Mouse (Mus musculus) cerebellum, postnatal 36 days (tissue): ENCODE results near the gene Sp100.
A peak's percentile ranks its signal among the peaks of the same experiment; 100 is the strongest.

Experiments used
- DNase-seq, 2 experiments: peaks; one replicate each; pipeline ENCODE4 v3.0.0; 2021 to 2022; ENCODE audit warnings: mixed read lengths in 2 of 2

Gene Sp100

DNA sequence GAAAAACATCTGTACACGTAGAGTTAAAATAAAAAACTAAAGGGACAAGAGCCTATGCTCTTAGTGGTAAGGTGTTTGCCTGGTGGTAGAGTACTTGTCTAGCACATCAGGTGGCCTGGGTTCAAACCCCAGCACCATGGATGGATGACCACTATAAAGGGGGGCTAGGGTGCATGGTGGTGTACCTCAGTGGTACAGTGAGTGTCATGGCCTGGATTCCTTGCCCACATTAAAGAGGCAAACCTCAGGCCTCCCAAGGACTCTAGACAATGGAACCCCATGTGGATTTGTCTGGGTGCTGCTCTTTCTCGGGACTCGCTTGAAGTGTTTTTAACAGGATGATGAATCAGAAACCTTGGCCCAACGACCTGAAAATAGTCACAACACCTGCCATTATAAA, 52.7 kb downstream of the Sp100 start:
- no peak for DNase-seq

DNA sequence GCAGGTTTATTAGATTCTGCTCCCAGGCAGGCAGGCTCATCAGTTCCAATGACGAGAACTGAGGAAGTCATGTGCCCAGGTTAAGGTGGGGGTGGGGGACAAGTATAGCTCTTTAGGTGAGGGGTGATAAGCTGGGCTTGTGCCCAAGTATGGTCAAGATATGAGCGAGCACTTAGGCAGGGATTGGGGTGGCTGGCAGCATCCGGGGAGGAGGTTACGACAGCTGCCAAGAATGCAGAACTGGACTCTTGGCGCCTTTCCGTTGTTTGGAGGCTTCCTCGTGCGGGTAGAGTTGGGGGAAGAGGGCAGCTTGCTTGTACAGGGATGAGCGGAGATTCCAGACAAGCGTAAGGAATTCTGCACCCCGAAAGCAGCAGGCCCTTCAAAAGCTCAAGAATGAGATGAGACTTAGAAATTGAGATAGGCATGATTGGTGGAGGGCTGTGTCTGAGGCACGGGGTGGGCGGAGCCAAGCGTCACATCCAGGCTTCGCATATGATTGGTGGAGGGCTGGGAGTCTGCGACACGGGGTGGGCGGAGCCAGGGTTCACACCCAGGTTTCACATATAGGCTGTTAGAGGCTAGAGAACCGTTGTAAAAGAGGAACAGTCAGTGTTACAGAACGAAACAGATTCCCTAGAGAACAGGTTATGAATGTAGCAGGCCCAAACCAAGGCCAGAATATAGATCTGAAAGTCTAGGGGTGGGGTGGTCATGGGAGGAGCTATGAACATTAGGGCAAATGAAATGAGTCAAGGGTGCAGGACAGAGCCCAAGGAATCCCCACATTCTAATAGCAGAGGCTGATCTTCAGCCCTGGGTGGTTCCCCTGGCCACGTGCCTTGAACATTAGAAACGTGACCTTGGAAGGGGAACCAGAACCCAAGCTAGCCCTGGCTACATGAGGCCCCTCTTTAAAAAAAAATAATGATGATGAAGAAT, 53.7 kb downstream of the Sp100 start:
- DNase-seq = peak; percentile 40 to 59

DNA sequence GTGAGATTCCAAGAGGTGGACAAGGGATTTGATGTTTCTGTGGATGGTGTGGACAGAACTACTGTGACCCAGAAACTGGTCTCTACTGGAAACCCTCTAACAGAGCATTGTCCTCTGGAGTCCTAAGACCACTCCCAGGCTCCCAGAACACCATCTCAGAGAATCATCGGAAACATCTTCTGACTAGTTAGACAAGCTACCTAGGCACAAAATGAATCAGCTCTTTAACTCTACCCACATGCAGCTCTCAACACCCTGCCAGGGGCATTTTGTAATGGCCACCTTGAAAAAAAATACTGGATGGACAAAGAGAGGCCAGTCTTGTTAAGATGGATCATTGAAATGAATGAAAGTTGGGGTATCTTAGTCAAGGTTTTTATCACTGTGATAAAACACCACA, 55.8 kb downstream of the Sp100 start:
- no peak for DNase-seq

DNA sequence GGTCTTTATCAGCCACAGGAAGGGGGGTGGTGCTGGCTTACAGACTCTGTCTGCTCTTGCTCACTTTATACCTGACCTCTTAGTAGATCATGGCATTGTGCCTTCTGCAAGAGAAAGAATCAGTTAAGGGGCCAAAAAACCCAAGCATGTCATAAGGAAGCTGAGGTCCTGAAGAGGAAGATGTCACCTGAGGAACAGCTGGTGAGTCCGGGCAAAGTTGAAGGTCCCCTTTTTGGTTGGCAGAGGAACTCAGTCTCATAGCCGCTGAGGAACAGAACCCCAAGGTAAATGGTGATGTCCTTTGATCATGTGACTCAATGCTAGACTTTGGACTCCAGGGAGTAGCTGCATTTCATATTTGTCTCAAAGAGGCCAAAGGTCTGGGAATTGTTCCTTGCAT, 57.0 kb downstream of the Sp100 start:
- DNase-seq = no peak

DNA sequence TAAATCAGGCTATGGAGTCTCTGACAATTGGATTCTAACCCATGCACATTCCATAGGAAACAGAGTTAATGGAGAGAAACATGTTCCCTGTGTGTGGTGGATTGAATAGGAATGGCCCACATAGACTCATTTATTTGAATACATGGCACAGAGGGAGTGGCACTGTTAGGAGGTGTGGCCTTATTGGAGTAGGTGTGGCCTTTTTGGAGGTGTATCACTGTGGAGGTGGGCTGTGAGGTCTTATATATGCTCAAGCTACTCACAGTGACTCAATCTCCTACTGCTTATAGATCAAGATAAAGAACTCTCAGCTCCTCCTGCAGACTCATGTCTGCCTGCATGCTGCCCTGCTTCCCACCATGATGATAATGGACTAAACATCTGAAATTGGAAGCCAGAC, 64.7 kb downstream of the Sp100 start:
- DNase-seq = no peak

DNA sequence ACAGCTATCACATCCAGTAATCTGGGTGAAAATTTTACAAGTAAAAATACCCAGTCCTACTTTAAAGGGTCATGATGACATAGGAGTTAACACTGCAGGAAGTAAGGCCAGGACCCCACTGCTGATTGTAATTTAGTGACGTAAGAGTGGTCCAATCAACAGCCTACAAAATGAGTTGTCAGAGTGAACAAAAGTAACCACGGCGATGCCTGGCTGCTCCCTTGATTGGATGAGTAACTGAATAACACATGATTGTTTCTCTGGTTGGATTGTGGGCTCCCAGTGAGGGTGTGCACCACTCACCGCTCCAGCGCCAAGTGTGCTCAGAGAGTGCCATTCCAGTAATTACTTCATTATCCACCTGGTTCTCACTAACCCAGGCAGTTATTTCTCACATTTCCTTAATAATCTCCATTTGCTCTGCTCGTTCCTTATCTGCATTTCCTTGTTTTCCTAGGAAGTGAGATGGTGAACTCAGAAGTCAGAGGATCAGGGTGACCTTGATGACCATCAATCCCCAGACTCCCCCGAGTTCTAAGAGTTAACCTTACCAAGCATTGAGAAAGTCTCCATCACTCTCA, 66.7 kb downstream of the Sp100 start:
- no peak for DNase-seq

DNA sequence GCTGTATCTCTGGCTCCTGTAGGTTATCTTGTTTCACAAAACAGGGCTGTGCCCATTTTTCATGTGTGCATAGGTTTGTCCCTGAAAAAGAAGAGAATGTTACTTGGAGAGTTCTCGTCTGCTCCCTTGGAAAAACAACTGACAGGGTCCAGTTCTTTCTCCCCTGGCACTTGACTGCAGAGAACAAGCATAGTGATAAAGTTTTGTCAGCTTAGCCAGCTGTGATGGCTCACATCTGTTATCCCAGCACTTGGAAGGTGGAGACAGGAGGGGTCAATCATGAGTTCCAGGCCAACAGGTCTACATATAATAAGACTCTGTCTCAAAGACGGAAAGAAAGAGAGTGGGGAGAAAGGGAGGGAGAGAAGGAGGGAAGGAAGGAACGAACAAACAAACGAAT, 69.3 kb downstream of the Sp100 start:
- no peak for DNase-seq

DNA sequence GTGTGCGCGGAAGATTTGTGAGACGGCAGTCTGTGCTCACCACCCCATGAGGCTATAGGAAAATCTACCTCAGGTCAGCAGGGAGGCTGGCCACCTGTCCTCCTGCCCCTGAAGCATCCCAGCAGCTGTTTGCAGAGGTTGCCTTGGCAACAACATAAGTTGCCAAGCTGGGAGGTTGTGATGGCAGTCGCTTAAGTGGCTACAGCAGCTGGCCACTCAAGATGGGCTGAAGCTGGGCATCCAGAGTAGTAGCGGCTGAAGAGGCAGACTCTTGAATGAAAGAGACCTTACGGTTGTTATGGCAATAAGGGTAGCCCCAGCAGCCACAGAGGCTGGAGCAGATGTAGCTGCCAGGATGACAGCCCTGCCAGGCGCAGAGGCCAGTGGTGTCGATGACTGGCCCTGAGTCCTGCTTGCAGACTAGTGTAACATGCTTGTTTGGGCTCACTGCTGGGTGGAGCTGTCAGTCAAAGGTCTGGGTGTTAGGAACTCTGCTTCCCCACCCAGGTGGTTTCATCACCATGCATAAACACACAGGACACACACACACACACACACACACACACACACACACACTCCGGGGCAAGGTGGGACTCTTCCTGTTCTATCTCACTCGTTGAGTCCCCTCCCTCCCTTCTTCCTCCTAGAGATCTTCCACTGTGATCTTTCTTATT, 70.6 kb downstream of the Sp100 start:
- no peak for DNase-seq

DNA sequence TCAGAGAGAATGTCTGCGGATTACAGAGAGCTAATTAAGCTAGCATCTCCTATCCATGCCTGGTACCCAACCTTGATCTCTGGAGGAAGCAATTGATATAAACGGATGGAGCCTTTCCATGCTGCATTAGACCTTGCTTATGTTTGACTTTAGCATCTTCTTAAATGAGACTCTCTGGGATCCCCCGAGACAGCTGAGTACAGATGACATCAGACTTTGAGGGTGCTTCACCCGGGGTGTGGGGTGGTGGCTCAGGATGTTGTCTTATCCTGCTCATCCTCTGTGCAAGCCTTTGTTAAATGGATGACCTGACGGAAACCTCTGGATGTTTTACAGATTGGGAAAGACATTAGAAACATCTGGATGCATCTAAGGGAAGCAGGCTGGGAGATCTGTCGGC, 80.7 kb downstream of the Sp100 start:
- DNase-seq = no peak

DNA sequence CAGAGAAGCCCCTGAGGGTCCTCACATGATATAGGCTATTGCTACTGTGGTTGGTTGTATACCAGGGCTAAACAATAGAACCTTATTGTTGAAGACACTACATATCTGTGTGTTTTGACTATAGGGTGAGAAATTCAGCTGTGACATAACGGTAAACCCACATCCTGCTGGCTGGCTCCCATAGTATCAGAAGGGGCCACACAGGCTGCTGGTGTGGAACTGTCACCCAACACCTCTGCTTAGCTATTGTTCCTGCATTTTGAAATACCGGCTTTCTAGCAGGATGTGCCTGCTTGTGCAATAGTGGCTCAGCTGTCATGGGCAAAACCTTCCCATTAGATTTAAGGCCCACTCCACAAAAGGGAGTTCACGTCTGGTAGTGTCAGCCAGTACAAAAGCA, 82.8 kb downstream of the Sp100 start:
- DNase-seq = no peak

DNA sequence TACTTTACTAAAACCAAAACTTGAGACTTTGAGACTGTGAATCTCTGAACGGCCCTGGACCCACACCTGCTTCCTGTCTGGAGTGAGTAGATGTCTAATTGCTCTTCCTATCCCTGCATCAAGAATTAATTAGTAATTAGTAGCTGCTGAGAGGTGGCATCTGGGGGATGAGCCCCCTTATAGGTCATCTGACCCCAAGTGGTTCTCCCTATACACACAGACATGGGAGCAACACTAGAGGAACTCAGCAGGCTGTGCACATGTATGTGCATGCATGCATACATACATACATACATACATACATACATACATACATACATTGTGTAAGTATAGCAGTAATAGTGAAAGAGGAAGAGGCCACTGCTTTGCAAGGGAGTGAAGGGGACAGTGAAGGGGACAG, 84.7 kb downstream of the Sp100 start:
- no peak for DNase-seq

DNA sequence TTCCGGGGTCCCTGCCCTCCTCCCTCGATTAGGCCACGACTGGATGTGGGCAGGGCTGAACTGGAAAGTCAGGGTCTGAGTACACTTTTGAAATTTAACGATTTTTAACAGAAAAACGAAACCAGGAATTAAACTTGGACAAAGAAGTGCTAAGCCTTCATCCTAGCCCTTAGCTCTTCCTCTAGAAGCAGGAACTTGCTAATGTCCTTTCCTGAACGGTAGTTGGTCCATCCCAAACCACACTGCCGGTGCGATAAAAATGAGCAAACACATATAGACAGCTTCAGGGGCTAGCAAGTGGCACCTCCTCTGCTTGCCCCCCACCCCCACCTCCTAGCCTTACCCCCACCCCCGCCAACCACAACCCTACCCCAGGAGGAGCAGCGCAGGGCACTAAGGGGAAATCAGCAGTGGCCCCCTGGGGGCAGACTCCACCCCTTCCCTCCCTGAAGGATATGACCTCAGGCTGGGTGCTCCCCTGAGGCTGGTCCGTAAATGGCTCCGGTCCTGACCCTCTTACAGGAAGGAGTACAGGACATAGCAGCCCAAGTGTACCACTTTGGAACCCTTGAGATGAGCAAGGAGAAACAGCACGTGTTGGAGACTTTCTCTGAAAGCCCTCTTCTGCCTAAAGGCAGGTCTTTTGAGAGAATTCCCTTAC, 85.8 kb downstream of the Sp100 start:
- no peak for DNase-seq

DNA sequence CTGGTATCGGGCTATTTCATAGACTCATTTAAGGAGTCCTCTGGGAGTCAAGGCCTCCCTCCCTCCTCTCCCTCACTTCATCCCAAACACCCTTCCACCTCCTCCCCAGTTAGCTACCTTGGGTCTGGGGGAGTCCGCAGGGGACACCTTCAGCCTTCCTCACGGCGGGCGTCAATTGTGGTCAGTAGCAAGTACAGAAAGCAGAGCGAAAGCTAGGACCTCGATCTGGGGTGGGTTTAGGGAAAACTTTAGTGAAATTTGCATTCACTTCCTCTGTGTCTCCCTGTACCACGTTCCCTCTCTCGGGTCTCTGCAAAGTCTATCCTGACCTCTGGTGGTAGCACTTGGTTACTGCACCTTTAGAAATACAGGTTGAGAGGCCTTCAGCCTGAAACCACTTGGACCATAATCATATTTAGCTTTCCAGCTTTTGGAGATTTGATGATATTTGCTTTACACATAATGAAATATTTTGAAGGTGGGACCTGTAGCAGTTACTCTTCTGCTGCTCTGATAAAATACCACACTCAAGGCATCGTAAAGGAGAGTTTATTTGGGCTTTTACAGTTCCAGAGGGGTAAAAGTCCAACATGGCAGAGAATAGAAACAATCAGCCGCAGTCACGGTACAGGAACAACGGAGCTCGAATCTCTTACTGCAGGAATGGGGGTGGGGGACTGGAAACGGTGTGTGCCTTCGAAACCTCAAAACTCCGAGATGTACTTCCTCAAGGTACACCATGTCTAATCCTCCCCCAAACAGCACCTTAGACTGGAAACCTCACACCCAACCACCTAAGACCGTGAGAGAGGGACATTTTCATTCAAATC, 86.8 kb downstream of the Sp100 start:
- peak; percentile 19 to 66 for DNase-seq

DNA sequence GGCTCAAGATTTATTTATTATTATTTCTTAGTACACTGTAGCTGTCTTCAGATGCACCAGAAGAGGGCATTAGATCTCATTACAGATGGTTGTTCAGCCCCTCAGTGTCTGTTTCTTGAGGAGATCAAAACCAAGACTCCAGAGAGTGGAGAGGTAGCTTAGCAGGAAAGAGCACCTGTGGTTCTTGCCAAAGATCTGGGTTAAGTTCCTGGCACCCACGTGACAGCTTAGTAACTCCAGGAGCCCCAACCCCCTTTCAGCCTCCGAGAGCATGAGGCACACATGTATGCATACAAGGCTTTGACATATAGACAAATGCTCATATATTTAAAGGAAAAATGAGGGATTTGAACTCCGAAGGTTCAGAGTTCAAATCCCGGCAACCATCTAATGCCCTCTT, 89.2 kb downstream of the Sp100 start:
- DNase-seq = no peak

DNA sequence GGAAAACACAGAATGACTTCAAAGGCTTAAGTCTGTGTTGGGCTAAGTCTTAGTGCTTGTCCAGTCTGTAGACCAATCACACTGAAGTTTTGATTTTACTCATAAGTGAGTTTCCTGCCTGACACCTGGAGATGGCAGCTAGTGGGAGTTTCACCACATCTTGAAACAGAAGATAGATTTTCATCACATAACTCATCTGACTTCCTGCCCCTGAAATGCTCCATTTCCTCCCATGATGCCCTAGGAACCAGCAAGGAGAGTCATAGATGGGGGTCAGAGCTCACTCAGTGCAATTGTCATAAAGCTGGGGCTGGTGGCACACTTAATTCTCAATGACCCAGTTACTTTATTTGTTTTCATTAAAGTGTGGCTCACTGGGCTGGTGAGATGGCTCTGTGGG, 90.0 kb downstream of the Sp100 start:
- DNase-seq = no peak

DNA sequence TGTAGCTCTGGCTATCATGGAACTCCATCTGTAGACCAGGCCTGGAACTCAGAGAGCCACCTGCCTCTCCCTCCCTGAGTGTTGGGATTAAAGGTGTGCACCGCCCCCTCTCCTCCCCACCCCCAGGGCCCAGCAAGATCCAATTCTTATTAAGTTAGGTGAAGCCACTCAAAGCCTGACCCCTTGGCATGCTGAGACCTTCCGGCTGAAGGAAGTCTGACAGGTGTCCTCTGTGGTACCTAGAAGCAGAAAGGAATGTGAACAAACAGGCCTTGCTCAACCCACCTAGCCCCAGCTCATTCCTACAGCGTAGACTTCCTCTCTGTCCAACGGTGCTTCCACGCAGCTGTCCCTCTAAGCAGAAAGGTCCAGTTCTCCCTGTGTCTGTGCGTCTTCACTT, 91.1 kb downstream of the Sp100 start:
- DNase-seq = no peak

DNA sequence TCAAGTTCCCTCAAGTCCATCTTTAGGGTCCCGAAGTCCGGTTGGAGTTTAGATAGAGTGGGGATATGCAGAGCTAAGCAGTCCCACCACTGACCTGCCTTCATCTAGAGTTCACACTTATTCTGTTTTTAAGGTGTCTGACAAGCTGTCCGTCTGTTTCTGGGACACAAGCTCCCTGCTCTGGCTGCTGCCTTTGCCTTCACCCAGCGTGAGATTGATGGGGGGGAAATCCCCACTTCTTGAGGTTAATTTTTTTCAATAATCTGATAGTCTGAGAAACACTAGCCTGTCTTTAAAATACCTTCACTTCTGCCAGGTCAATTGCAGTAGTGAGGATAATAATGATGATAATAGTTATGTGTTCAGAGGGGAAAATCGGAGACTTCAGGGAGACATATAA, 92.5 kb downstream of the Sp100 start:
- DNase-seq = no peak

DNA sequence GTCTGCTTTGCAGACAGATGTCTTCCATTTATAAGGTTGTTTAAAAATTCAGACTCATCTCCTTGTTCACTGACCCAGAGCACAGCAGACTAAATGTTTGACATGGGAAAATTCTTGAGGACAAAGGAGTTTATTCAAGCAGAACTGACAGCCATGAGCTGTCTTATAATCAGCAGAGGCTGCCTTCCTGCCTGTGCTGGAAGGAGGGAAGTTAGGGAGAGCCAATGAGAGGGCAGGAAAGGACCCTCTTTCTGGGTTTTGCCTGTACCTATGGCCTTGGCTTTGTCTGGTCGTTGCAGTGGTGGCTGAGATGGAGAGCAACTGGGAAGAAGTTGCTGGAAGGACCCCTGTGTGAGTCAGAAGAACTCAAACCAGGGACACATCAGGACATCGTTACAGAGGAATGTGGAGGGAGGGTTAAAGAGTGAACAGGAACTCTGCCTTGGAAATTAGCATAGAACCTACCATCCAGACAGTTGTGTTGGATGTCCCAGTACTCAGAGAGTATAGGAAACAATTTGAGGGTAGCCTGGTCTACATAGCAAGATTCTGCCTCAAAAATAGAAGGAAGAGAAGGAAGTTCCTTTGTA, 93.2 kb downstream of the Sp100 start:
- no peak for DNase-seq

DNA sequence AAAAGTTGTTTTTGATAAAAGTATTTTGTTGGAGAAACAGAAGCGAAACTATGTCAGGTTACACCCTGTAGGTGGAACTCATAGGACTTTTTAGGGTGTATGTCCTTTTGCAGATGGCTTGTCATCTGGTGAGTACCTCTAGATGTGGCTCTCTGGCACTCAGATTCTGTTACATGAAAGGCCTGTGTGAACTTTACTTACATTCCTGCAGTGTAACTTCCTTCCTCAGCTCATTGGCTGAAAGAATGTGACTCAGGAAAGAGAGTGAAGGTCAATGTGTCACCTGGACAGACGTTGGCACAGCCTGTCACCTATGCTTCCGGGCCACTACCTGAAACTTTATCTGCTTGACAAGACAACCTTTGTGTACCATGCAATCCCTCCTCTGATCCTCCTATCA, 94.8 kb downstream of the Sp100 start:
- no peak for DNase-seq

DNA sequence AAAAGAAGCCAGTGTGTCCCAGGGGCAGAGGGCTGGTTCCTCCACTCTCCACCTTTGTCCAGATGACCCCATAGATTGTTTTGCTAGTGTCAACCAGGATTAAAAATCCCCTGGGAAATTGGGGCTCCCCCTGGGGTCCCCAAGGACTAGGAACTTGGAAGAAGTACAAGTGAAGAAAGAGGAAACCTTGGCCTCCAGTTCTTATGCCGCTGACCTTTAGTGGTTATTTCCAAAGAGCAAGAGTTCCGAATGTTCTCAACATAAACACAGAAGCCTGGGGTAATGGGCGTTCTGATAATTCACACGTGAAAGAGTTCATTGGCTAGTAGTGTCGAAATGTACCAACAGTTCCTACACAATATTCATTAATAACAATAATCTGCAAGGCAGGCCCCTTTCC, 96.7 kb downstream of the Sp100 start:
- DNase-seq = no peak

DNA sequence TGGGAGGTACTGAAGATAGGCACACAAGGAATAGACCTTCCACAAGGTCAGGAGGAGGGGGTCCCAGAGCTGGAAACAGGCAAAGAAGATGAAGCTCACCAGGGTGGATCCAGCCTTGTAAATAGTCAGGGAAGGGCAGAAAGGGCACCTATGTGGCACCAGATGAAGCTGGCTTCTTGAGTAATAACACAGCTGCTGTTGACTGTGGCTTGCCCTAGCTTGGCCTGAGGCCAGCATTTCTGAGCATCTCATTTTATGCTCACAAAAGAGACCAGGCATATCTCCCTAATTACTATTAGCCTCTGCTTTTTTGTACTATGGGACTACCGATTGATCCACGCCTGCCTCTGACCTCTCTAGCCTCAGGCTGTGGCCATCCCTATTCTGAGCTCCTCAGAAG, 100.0 kb downstream of the Sp100 start:
- no peak for DNase-seq

DNA sequence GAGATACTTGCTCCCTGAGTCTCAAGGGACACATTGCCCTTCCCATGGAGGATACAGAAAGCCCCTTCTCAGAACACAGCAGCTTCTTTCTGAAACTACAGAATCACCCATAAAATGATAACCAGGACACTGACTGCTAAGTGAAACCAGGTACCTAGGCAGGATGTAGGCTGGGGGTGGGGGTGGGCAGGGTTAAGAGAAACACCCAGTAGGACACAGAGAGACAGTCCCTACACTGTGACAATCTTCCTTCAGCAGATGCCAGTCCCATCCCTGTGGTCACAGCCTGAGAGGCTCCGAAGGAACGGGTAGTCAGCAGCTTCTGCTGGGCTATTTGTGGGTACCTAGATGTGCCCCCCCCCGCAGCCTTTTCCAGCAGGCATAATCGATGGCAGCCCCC, 100.9 kb downstream of the Sp100 start:
- DNase-seq = no peak
